Mouse (Mus musculus) spleen, adult 2 months (tissue): ENCODE results near the gene 1110032F04Rik.

Source experiments
- CTCF ChIP-seq: fragments of 200-500 bp; IDR thresholded peaks from 2 replicates; pipeline ENCODE4 v1.5.1; 2011; ENCODE audit warnings: mild to moderate bottlenecking, inconsistent platforms; ENCODE audit not compliant: insufficient read depth, insufficient read length, insufficient replicate concordance; ENCODE audit errors: extremely low read depth
- POLR2A ChIP-seq: fragments of 200-500 bp; IDR thresholded peaks from 2 replicates; pipeline ENCODE4 v1.6.1; 2011; ENCODE audit warnings: low read depth, low read length, inconsistent platforms

GRCm38 (mm10) chr3:68870568-68870950 lies 1.2 kb downstream of the 1110032F04Rik start:
- TF ChIP-seq CTCF (no peak), POLR2A (no peak)
